Mouse (Mus musculus) liver, postnatal 0 days (tissue): ENCODE measurements around the gene Fgf18.

Experiments
- CTCF ChIP-seq: sonication (generic); IDR thresholded peaks from 2 replicates; pipeline ENCODE4 v1.5.1; 2016; ENCODE audit warnings: antibody characterized with exemption, low read depth
- EP300 ChIP-seq: IDR thresholded peaks from 2 replicates; pipeline ENCODE4 v1.6.1; 2016; ENCODE audit warnings: antibody characterized with exemption, low read depth, mild to moderate bottlenecking

- no peak for TF ChIP-seq CTCF
- TF ChIP-seq EP300: no peak
Measured at GRCm38 (mm10) chr11:33119116-33119515, 28.1 kb downstream of the Fgf18 start.
